Comparison of ENCODE assay signal across 23 mouse cellular contexts in the genomic region with DNA sequence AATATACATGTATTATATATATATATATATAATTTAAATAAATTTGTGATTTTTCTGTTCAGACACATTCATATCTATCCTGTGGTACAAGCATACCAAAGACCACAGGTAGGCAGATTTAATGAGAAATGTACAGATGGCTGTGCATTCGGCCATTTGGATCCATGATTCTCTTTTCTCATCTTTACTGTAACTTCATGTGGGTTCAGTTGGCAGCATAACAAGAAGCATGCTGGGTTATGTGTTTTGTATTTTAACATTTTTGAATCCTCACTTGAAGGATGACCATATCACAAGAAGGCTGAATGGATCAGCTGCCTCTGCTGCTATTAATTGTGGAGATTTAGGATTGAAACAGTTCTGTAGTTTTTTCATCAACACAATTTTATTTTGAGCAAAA.
A peak's percentile ranks its signal among the peaks of the same experiment; 100 is the strongest.
DNase-seq lines count a peak whose midpoint lies in the region; ATAC-seq and TF ChIP-seq lines count a peak whose summit lies in the region.
"Had no signal": no experiment of that assay in that cellular context is flagged by ENCODE, and none has a peak within 500 bp of the region (broad histone marks: within the 10 kb centered on the region; RNA-seq: fewer than 3 reads in every experiment).

No protein-coding gene starts in this region.

- H3K27ac ChIP-seq in hindbrain, postnatal 0 days: no peak overlapping the region
- no peak overlapping the region for H3K27ac ChIP-seq in hindbrain, embryonic 12.5 days
- H3K27ac ChIP-seq in lung, postnatal 0 days (ENCODE audit: low read length): no peak overlapping the region
- H3K27ac ChIP-seq: forebrain, embryonic 10.5 days; forebrain, embryonic 13.5 days; gastrocnemius, adult 2 months; hindbrain, embryonic 13.5 days had no signal

- no peak overlapping the region for H3K4me2 ChIP-seq in hindbrain, postnatal 0 days (ENCODE audit: low read depth, low read length)
- no peak overlapping the region for H3K4me2 ChIP-seq in hindbrain, embryonic 12.5 days (replicated peaks)
- H3K4me2 ChIP-seq in lung, postnatal 0 days (replicated peaks; ENCODE audit: low read depth, low read length): no peak overlapping the region
- H3K4me2 ChIP-seq: forebrain, embryonic 13.5 days; heart, embryonic 11.5 days; hindbrain, embryonic 13.5 days had no signal

- no peaks in the 10 kb centered on the region for H3K36me3 ChIP-seq in hindbrain, postnatal 0 days (ENCODE audit: insufficient read depth, low read length)
- no peaks in the 10 kb centered on the region for H3K36me3 ChIP-seq in hindbrain, embryonic 12.5 days
- no peaks in the 10 kb centered on the region for H3K36me3 ChIP-seq in lung, postnatal 0 days (ENCODE audit: insufficient read depth, low read length)
- H3K36me3 ChIP-seq: forebrain, embryonic 10.5 days; hindbrain, embryonic 13.5 days had no signal

- H3K27me3 ChIP-seq in hindbrain, postnatal 0 days (ENCODE audit: insufficient read depth, low read length): no peaks in the 10 kb centered on the region
- H3K27me3 ChIP-seq in hindbrain, embryonic 12.5 days: no peaks in the 10 kb centered on the region
- H3K27me3 ChIP-seq in lung, postnatal 0 days (replicated peaks; ENCODE audit: insufficient read depth, low read length): no peaks in the 10 kb centered on the region
- H3K27me3 ChIP-seq: forebrain, embryonic 13.5 days; hindbrain, embryonic 13.5 days had no signal

- H3K9ac ChIP-seq in hindbrain, postnatal 0 days (replicated peaks; ENCODE audit: low read length): no peak overlapping the region
- H3K9ac ChIP-seq in hindbrain, embryonic 12.5 days: no peak overlapping the region
- no peak overlapping the region for H3K9ac ChIP-seq in lung, postnatal 0 days (replicated peaks; ENCODE audit: low read depth)
- H3K9ac ChIP-seq: forebrain, embryonic 13.5 days; hindbrain, embryonic 13.5 days had no signal

- TF ChIP-seq CTCF in hindbrain, postnatal 0 days (IDR thresholded peaks at IDR 0.05; ENCODE audit: low read depth): no peak
- no peak for TF ChIP-seq CTCF in lung, postnatal 0 days (IDR thresholded peaks at IDR 0.05)

- no peak for TF ChIP-seq EP300 in lung, postnatal 0 days (IDR thresholded peaks at IDR 0.05)

- no peaks in the 10 kb centered on the region for H3K4me1 ChIP-seq in hindbrain, postnatal 0 days (ENCODE audit: insufficient read depth, low read length)
- H3K4me1 ChIP-seq in hindbrain, embryonic 12.5 days: no peaks in the 10 kb centered on the region
- no peaks in the 10 kb centered on the region for H3K4me1 ChIP-seq in lung, postnatal 0 days (ENCODE audit: insufficient read depth, low read depth, low read length)
- H3K4me1 ChIP-seq: forebrain, embryonic 13.5 days; hindbrain, embryonic 13.5 days had no signal

- H3K4me3 ChIP-seq in hindbrain, postnatal 0 days (ENCODE audit: low read length): no peak overlapping the region
- H3K4me3 ChIP-seq in hindbrain, embryonic 12.5 days: no peak overlapping the region
- H3K4me3 ChIP-seq in lung, postnatal 0 days (ENCODE audit: low read depth, low read length): no peak overlapping the region
- H3K4me3 ChIP-seq: forebrain, embryonic 10.5 days; forebrain, embryonic 13.5 days; gastrocnemius, adult 2 months; hindbrain, embryonic 13.5 days had no signal

- WGBS in hindbrain, postnatal 0 days: 71% methylated on average over 1 of the region's 1 CpGs
- 91% methylated on average over 1 of the region's 1 CpGs for WGBS in hindbrain, embryonic 12.5 days
- WGBS in lung, postnatal 0 days: 71% methylated on average over 1 of the region's 1 CpGs

- DNase-seq in cerebellum, postnatal 4 days (ENCODE audit: low spot score in 2 of 2): no peak
- peak; percentile 57 for DNase-seq in hindbrain, postnatal 0 days (ENCODE audit: low spot score)
- DNase-seq in brain, adult 2 months (ENCODE audit: low read depth, low spot score): peak; percentile 32
- peak; percentile 51 to 62 for DNase-seq in cerebellum, postnatal 10 days
- no peak for DNase-seq in lung, postnatal 0 days (ENCODE audit: low spot score)
- DNase-seq in frontal cortex, postnatal 25 days (ENCODE audit: low spot score in 2 of 2): no peak
- DNase-seq: adrenal gland, postnatal 10 days; adrenal gland, postnatal 36 days; gastrocnemius, adult 2 months; gastrocnemius, postnatal 14 days; heart, adult 11 months; kidney, adult 18-20 months had no signal

- no peaks in the 10 kb centered on the region for H3K9me3 ChIP-seq in hindbrain, postnatal 0 days (ENCODE audit: low read length)
- H3K9me3 ChIP-seq in hindbrain, embryonic 12.5 days (replicated peaks): no peaks in the 10 kb centered on the region
- H3K9me3 ChIP-seq in lung, postnatal 0 days (ENCODE audit: low read length): no peaks in the 10 kb centered on the region
- H3K9me3 ChIP-seq: forebrain, embryonic 10.5 days; forebrain, embryonic 13.5 days; hindbrain, embryonic 13.5 days had no signal

- ATAC-seq in cerebellum, adult (ENCODE audit: insufficient number of reproducible peaks, low FRiP score, low TSS enrichment): peak; percentile 66; the same call in 1 of the 2 replicates
- ATAC-seq in hindbrain, postnatal 0 days: no peak
- no peak for ATAC-seq in hindbrain, embryonic 12.5 days (ENCODE audit: low FRiP score)
- ATAC-seq in lung, postnatal 0 days: no peak
- ATAC-seq: activated CD4-positive, CD25-positive, alpha-beta regulatory T cell, adult 4 months; forebrain, embryonic 13.5 days; forebrain, embryonic 16.5 days; hindbrain, embryonic 16.5 days; inflammation-experienced regulatory T-cells, adult 6 months; intestine, embryonic 16.5 days had no signal

Comparison
In these comparisons a context has a peak if more than half of its experiments do, and no peak if none do; other contexts are left out.
1. DNase-seq: peak in hindbrain, postnatal 0 days (single experiment), brain, adult 2 months (single experiment) and cerebellum, postnatal 10 days (2 of 2); none in cerebellum, postnatal 4 days (0 of 2), lung, postnatal 0 days (single experiment) and frontal cortex, postnatal 25 days (0 of 2).